Mouse (Mus musculus) limb, embryonic 15.5 days (tissue): Measurements from ENCODE around the gene Nubpl. TPM values are rescaled to one million over a fixed set of nuclear protein-coding genes. Genes with fewer than 3 reads are reported as not detected.

ENCODE experiments used
- ATAC-seq: fragments of 200-750 bp; cut with Nextera tagmentation; 2 replicates; pipeline ENCODE4 v1.8.0; 2017; ENCODE audit warnings: low read depth, moderate TSS enrichment; ENCODE audit not compliant: insufficient number of reproducible peaks, low FRiP score, low TSS enrichment
- H3K27ac ChIP-seq: fragments of 300-500 bp; sonication (generic); 2 replicates; pipeline ENCODE4 v1.5.1; 2015; ENCODE audit warnings: moderate library complexity, mild to moderate bottlenecking, inconsistent platforms
- H3K27me3 ChIP-seq: fragments of 300-500 bp; sonication (generic); 2 replicates; pipeline ENCODE4 v1.6.1; 2015; ENCODE audit warnings: inconsistent platforms
- H3K36me3 ChIP-seq: fragments of 300-500 bp; sonication (generic); 2 replicates; pipeline ENCODE4 v1.6.1; 2015; ENCODE audit warnings: inconsistent platforms
- H3K4me1 ChIP-seq: fragments of 300-500 bp; sonication (generic); 2 replicates; pipeline ENCODE4 v1.6.1; 2015; ENCODE audit warnings: inconsistent platforms
- H3K4me2 ChIP-seq: fragments of 300-500 bp; sonication (generic); 2 replicates; pipeline ENCODE4 v1.6.1; 2015; ENCODE audit warnings: mild to moderate bottlenecking, inconsistent platforms
- H3K4me3 ChIP-seq: fragments of 300-500 bp; sonication (generic); 2 replicates; pipeline ENCODE4 v1.5.1; 2015; ENCODE audit warnings: mild to moderate bottlenecking, inconsistent platforms
- H3K9ac ChIP-seq: fragments of 300-500 bp; sonication (generic); 2 replicates; pipeline ENCODE4 v1.6.1; 2015; ENCODE audit warnings: inconsistent platforms
- H3K9me3 ChIP-seq: fragments of 300-500 bp; sonication (generic); 2 replicates; pipeline ENCODE4 v1.6.1; 2016; ENCODE audit warnings: inconsistent platforms
- WGBS: fragments of 180-500 bp; shearing (Covaris S2); methylation state at CpG from one replicate; pipeline ENCODE4 v1.1.7; 2015; 5-methylcytosine and 5-hydroxymethylcytosine counted together
- polyA plus RNA-seq: library from polyadenylated mRNA; unstranded; fragments of >200 nt; fragmentation: Nextera tagmentation; extraction: Ambion mirVana; gene quantifications from 2 replicates; pipeline ENCODE4 v1.2.1, GENCODE M21; 2015

Gene Nubpl
- polyA plus RNA-seq, 1 experiment from 2014 or later: 8.6 TPM

DNA sequence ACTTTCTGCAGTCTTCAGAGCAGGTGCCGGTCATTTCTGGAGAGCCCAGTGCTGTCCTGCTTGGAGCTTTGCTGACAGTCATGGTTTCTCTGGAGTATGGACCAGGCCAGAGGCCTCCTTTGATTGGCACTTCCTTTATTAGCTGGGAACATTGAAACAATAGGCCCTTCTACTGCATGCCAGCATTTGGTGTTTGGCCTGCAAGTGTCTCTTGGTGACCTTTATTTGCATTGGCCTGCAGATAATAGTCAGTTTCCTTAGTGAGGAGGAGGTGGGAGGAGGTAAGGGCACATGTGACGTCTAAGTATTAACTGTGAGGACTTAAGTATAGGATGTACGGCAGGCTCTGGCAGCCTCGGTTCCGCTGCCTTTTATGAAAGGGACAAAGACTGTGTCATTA is 249.1 kb downstream of the Nubpl start:
- Histone ChIP-seq H3K4me3 (no peak overlapping the region), H3K9me3 (no peaks in the 10 kb centered on the region), H3K4me2 (no peak overlapping the region), H3K27ac (no peak overlapping the region), H3K36me3 (no peaks in the 10 kb centered on the region), H3K27me3 (no peaks in the 10 kb centered on the region), H3K9ac (no peak overlapping the region), H3K4me1 (peaks cover 6% of the 10 kb centered on the region)
- ATAC-seq: no peak
- 63% methylated on average over 5 of the region's 5 CpGs for WGBS

- H3K9me3 ChIP-seq: no peaks in the 10 kb centered on the region
- H3K4me1 ChIP-seq: peaks cover 6% of the 10 kb centered on the region
- no peaks in the 10 kb centered on the region for H3K36me3 ChIP-seq
- no peaks in the 10 kb centered on the region for H3K27me3 ChIP-seq
- 40% methylated on average over 3 of the region's 3 CpGs for WGBS
- H3K9ac ChIP-seq: no peak overlapping the region
- H3K27ac ChIP-seq: no peak overlapping the region
- no peak overlapping the region for H3K4me3 ChIP-seq
- H3K4me2 ChIP-seq: no peak overlapping the region
- ATAC-seq: no peak
Observed at GRCm38 (mm10) chr12:52350276-52350675, 252.7 kb downstream of the Nubpl start.

GRCm38 (mm10) chr12:52359484-52359883 is 261.9 kb downstream of the Nubpl start:
- H3K27me3 ChIP-seq: no peaks in the 10 kb centered on the region
- ATAC-seq: no peak
- no peak overlapping the region for H3K4me2 ChIP-seq
- H3K4me3 ChIP-seq: no peak overlapping the region
- no peaks in the 10 kb centered on the region for H3K36me3 ChIP-seq
- no peaks in the 10 kb centered on the region for H3K4me1 ChIP-seq
- WGBS: 50% methylated on average over 10 of the region's 10 CpGs
- H3K9ac ChIP-seq: no peak overlapping the region
- no peaks in the 10 kb centered on the region for H3K9me3 ChIP-seq
- no peak overlapping the region for H3K27ac ChIP-seq

DNA sequence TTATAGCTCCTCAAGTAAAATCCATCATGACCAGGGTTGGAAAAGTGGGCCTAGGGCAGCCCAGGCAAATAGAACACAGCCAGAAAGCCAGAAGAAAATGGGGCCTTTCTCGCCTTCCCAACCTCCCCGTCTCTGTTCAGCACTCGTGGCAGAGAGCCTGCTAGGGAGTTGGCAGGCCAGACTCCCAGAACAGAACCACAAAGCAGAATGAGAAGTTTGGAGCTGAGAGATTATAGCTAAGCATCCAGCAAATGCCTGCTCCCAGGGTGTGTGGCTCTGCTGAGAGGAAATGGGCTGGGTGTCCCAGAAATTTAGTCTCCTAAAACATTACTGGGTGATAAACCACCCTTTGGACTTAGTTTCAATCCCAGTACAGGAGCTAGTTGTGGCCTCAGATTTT is 262.6 kb downstream of the Nubpl start:
- Histone ChIP-seq H3K4me2 (no peak overlapping the region), H3K36me3 (no peaks in the 10 kb centered on the region), H3K4me1 (no peaks in the 10 kb centered on the region), H3K4me3 (no peak overlapping the region), H3K9me3 (no peaks in the 10 kb centered on the region), H3K9ac (no peak overlapping the region), H3K27me3 (no peaks in the 10 kb centered on the region), H3K27ac (no peak overlapping the region)
- WGBS: 53% methylated on average over 3 of the region's 3 CpGs
- ATAC-seq: 0 out of 2 replicates have a peak, but pooled peaks have one; percentile 44

- Histone ChIP-seq H3K36me3 (no peaks in the 10 kb centered on the region), H3K9ac (no peak overlapping the region), H3K4me2 (no peak overlapping the region), H3K4me1 (no peaks in the 10 kb centered on the region), H3K9me3 (no peaks in the 10 kb centered on the region), H3K27me3 (no peaks in the 10 kb centered on the region), H3K27ac (no peak overlapping the region), H3K4me3 (no peak overlapping the region)
- no peak for ATAC-seq
- WGBS: 79% methylated on average over 6 of the region's 6 CpGs
Observed at GRCm38 (mm10) chr12:52361198-52361597, 263.7 kb downstream of the Nubpl start.

Other genes starting within 250 kb of the Nubpl start
- gene Heatr5a, start 126.4 kb upstream of the Nubpl start, polyA plus RNA-seq: 10.7 and 12.1 TPM in 2 replicates
- 20.3 and 21.9 TPM in 2 replicates for gene Dtd2, start 91.2 kb upstream of the Nubpl start, polyA plus RNA-seq
- gene Gpr33, start 69.7 kb upstream of the Nubpl start, polyA plus RNA-seq: not detected in 2 replicates